Mouse (Mus musculus) midbrain, embryonic 14.5 days (tissue): Measurements from ENCODE around the gene Atf5. TPM values are rescaled to one million over a fixed set of nuclear protein-coding genes. Genes with fewer than 3 reads are reported as not detected.
A peak's percentile ranks its signal among the peaks of the same experiment; 100 is the strongest.

ENCODE experiments used
- ATAC-seq: fragments of 200-750 bp; cut with Nextera tagmentation; 2 replicates; pipeline ENCODE4 v1.8.0; 2017; ENCODE audit warnings: moderate number of reproducible peaks, moderate library complexity; ENCODE audit not compliant: low FRiP score, low TSS enrichment
- DNase-seq: peaks from one replicate; pipeline ENCODE4 v3.0.0-alpha.2; 2015
- H3K27ac ChIP-seq: fragments of 300-500 bp; sonication (generic); replicated peaks from 2 replicates; pipeline ENCODE4 v1.5.1; 2014; ENCODE audit warnings: mild to moderate bottlenecking, low read depth, low read length, moderate library complexity
- H3K27me3 ChIP-seq: fragments of 300-500 bp; sonication (generic); 2 replicates; pipeline ENCODE4 v1.6.1; 2014; ENCODE audit warnings: low read length, control low read depth, mixed read lengths; ENCODE audit not compliant: control insufficient read depth, insufficient read depth
- H3K36me3 ChIP-seq: fragments of 300-500 bp; sonication (generic); 2 replicates; pipeline ENCODE4 v1.6.1; 2014; ENCODE audit warnings: low read length, control low read depth; ENCODE audit not compliant: control insufficient read depth, insufficient read depth
- H3K4me1 ChIP-seq: fragments of 300-500 bp; sonication (generic); 2 replicates; pipeline ENCODE4 v1.6.1; 2014; ENCODE audit warnings: mild to moderate bottlenecking, antibody characterized with exemption, low read length, control low read depth; ENCODE audit not compliant: control insufficient read depth, insufficient read depth
- H3K4me2 ChIP-seq: fragments of 300-500 bp; sonication (generic); 2 replicates; pipeline ENCODE4 v1.6.1; 2014; ENCODE audit warnings: mild to moderate bottlenecking, low read length, moderate library complexity
- H3K4me3 ChIP-seq: fragments of 300-500 bp; sonication (generic); replicated peaks from 2 replicates; pipeline ENCODE4 v1.5.1; 2014; ENCODE audit warnings: low read depth, low read length
- H3K9ac ChIP-seq: fragments of 300-500 bp; sonication (generic); replicated peaks from 2 replicates; pipeline ENCODE4 v1.6.1; 2014; ENCODE audit warnings: mild to moderate bottlenecking, low read length, moderate library complexity
- H3K9me3 ChIP-seq: fragments of 300-500 bp; sonication (generic); 2 replicates; pipeline ENCODE4 v1.6.1; 2016; ENCODE audit warnings: low read length, control low read depth, mixed read lengths; ENCODE audit not compliant: control insufficient read depth
- WGBS: fragments of 180-500 bp; shearing (Covaris S2); extraction: QIAGEN DNeasy Blood & Tissue Kit; methylation state at CpG from one replicate; pipeline ENCODE4 v1.1.7; 2014; 5-methylcytosine and 5-hydroxymethylcytosine counted together
- polyA plus RNA-seq: library from polyadenylated mRNA; unstranded; fragments of >200 nt; fragmentation: Nextera tagmentation; extraction: Ambion mirVana; gene quantifications from 2 replicates; pipeline ENCODE4 v1.2.1, GENCODE M21; 2014

The Atf5 gene
- polyA plus RNA-seq, 1 experiment from 2014 or later = 2.2 TPM

DNA sequence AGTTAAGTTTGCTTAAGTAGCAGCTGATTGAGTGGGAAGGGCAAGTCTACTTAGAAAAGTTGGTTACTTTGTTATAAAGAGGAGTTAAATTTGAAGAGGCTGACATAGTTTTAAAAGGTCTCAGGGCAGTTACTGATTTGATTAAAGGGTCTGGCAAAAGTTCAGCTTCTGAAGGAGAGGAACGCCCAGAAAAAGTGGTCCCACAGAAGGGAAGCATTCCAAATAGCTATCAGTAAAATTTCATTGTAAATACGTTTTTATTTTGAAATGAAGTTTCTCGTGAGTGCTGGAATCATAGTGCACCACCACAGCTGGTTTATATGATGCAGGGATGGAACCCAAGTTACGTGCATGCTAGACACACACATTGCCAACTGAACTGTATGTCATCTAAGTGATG, 16.3 kb upstream of the Atf5 start:
- H3K9me3 ChIP-seq = no peaks in the 10 kb centered on the region
- no peak overlapping the region for H3K4me2 ChIP-seq
- no peaks in the 10 kb centered on the region for H3K4me1 ChIP-seq
- no peak overlapping the region for H3K9ac ChIP-seq
- H3K27me3 ChIP-seq = no peaks in the 10 kb centered on the region
- peaks cover 46% of the 10 kb centered on the region for H3K36me3 ChIP-seq
- ATAC-seq (no peak), DNase-seq (no peak)
- no peak overlapping the region for H3K27ac ChIP-seq
- no peak overlapping the region for H3K4me3 ChIP-seq
- WGBS = 81% methylated on average over 4 of the region's 4 CpGs

DNA sequence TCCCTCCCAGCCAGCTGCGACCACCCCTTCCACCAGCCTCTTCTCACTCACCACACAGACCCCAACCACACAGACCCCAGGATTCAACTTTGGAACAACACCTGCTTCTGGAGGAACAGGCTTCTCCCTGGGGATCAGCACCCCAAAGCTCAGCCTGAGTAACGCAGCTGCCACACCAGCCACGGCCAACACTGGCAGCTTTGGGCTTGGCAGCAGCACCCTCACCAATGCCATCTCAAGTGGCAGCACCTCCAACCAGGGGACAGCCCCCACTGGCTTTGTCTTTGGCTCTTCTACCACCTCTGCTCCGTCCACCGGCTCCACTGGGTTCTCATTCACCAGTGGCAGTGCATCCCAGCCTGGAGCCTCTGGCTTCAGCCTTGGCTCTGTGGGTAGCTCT, 12.2 kb upstream of the Atf5 start:
- peaks cover 46% of the 10 kb centered on the region for H3K36me3 ChIP-seq
- no peak for ATAC-seq
- H3K4me1 ChIP-seq = no peaks in the 10 kb centered on the region
- no peak overlapping the region for H3K4me3 ChIP-seq
- 96% methylated on average over 5 of the region's 5 CpGs for WGBS
- no peak overlapping the region for H3K9ac ChIP-seq
- H3K4me2 ChIP-seq = no peak overlapping the region
- DNase-seq = no peak
- H3K27me3 ChIP-seq = no peaks in the 10 kb centered on the region
- H3K9me3 ChIP-seq = no peaks in the 10 kb centered on the region
- no peak overlapping the region for H3K27ac ChIP-seq

DNA sequence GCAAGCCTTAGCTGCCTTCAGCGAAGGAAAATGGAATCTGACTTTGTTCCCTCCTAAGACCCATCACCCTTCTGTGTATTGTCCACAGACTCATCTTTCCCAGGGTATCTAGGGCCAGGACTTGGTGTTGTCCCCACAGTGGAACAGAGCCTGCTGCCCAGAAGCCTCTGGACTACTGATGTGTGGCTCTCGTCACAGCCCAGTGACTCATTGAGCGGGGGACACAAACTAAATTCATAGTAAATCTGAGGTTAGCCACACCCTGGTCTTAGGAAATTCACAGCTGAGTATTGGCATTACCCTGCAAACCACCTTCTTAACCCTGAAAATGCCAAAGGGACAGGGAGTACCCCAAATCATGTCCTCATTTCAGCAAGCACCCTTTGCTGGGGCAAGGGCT, 10.3 kb upstream of the Atf5 start:
- no peak overlapping the region for H3K4me3 ChIP-seq
- H3K9me3 ChIP-seq = no peaks in the 10 kb centered on the region
- H3K4me2 ChIP-seq = no peak overlapping the region
- 85% methylated on average over 3 of the region's 3 CpGs for WGBS
- H3K27me3 ChIP-seq = no peaks in the 10 kb centered on the region
- H3K4me1 ChIP-seq = no peaks in the 10 kb centered on the region
- ATAC-seq = no peak
- H3K9ac ChIP-seq = no peak overlapping the region
- peaks cover 38% of the 10 kb centered on the region for H3K36me3 ChIP-seq
- H3K27ac ChIP-seq = no peak overlapping the region
- DNase-seq = no peak

DNA sequence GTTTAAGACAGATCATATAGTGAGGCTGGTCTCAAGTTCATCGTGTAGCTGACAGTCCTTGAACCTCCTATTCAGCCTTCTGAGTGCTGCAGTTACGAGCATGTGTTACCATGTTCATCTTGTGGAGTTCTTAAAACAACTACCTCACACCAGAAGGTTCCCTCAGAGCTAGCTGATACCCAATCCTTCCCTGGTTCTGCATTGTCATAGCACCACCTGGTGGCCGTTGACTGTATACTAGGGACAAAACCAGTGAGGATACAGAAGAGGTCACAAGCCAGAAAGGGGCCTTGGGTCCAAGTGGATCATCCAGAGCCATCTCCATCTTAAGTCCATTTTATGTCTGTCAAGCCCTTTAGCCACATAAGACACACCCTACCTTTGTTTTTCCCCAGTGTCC, 8.4 kb upstream of the Atf5 start:
- Histone ChIP-seq H3K4me3 (no peak overlapping the region), H3K4me1 (0 out of 2 replicates have a peak, but pooled peaks cover 4% of the 10 kb centered on the region), H3K36me3 (peaks cover 19% of the 10 kb centered on the region), H3K27ac (no peak overlapping the region), H3K9ac (no peak overlapping the region; the same call in 1 of the 2 replicates), H3K27me3 (no peaks in the 10 kb centered on the region), H3K4me2 (no peak overlapping the region), H3K9me3 (no peaks in the 10 kb centered on the region)
- ATAC-seq (no peak), DNase-seq (peak; percentile 91)
- 31% methylated on average over 3 of the region's 3 CpGs for WGBS

DNA sequence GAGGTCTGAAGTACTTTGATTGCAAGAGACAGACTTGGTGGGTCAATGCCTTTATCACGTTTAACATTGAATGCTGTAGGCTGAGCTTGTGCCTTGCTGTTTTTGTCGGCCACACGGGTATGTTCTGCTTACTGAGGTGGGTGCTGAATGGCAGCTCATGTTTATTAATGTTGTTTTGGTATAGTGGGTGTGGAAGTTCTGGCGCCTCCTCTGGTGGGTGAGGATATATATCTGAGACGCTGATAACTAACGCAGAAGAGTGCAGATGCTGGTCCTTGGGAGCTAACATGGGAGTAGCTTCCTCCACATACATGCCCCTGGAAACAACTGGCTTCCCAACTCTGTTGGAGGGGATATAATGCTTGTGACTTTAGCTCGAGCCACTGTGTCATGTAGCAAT, 7.0 kb upstream of the Atf5 start:
- no peak overlapping the region for H3K4me3 ChIP-seq
- H3K4me2 ChIP-seq = no peak overlapping the region
- ATAC-seq (no peak), DNase-seq (no peak)
- H3K27me3 ChIP-seq = no peaks in the 10 kb centered on the region
- no peak overlapping the region for H3K27ac ChIP-seq
- peaks cover 5% of the 10 kb centered on the region for H3K36me3 ChIP-seq
- H3K9me3 ChIP-seq = no peaks in the 10 kb centered on the region
- H3K9ac ChIP-seq = no peak overlapping the region
- WGBS = 35% methylated on average over 7 of the region's 7 CpGs
- peaks cover 16% of the 10 kb centered on the region for H3K4me1 ChIP-seq

DNA sequence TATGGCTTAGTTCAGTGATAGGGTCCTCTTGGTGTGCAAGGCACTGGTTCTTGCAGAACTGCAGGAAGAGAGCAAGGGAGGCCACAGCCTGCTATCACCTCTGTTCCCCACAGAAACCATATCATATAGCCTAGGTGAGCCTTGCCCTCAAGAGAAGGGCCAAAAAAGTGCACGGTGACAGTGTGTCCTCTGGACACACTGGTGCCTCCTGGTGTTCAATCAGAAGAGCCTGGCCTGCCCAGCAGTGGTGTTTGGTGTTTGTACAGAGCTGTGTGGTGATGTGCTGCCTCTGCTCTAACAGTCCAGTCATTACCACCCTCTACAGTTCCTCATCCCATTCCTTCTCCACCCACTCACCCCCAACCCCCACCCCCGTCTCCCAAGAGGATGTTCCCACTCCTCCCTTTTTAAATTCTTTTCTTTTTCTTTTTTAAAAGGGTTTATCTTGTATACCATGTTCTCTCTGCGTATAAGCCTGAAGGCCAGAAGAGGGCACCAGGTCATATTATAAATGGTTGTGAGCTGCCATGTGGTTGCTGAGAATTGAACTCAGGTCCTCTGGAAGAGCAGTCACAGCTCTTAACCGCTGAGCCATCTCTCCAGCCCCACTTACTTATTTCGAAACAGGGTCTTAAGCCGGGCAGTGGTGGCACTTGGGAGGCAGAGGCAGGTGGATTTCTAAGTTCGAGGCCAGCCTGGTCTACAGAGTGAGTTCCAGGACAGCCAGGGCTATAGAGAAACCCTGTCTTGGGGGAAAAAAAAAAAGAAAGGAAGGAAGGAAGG, 5.4 kb upstream of the Atf5 start:
- WGBS = 87% methylated on average over 7 of the region's 7 CpGs

DNA sequence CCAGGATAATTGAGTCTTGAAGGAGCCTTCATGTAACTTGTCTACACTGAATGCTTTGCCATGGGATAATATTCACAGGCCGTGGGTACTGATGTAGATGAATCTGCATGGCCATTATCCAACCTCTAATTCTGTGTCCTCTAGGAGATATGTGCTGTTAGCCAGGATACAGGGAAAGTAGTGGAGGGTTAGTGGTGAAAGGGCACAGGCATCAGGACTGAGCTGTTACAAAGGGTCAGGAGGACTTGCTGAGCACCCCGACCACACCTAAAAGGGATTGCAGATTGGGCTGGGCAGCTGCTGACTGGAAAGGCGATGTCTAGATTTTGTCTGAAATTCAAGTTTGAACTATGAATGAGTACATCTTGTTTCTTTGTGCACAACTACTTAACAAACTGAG, 4.1 kb upstream of the Atf5 start:
- Histone ChIP-seq H3K9me3 (no peaks in the 10 kb centered on the region), H3K4me3 (no peak overlapping the region), H3K4me1 (peaks cover 32% of the 10 kb centered on the region), H3K4me2 (no peak overlapping the region), H3K27me3 (no peaks in the 10 kb centered on the region), H3K36me3 (no peaks in the 10 kb centered on the region), H3K9ac (no peak overlapping the region), H3K27ac (no peak overlapping the region)
- DNase-seq (no peak), ATAC-seq (no peak)
- WGBS = 80% methylated on average over 3 of the region's 3 CpGs

More for the DNA sequence above, 5.4 kb upstream of the Atf5 start:
- no peak overlapping the region for H3K9ac ChIP-seq
- H3K27me3 ChIP-seq = no peaks in the 10 kb centered on the region
- no peak overlapping the region for H3K4me3 ChIP-seq
- ATAC-seq (no peak), DNase-seq (no peak)
- H3K4me1 ChIP-seq = peaks cover 31% of the 10 kb centered on the region
- H3K27ac ChIP-seq = no peak overlapping the region
- H3K9me3 ChIP-seq = no peaks in the 10 kb centered on the region
- H3K36me3 ChIP-seq = no peaks in the 10 kb centered on the region
- H3K4me2 ChIP-seq = no peak overlapping the region

DNA sequence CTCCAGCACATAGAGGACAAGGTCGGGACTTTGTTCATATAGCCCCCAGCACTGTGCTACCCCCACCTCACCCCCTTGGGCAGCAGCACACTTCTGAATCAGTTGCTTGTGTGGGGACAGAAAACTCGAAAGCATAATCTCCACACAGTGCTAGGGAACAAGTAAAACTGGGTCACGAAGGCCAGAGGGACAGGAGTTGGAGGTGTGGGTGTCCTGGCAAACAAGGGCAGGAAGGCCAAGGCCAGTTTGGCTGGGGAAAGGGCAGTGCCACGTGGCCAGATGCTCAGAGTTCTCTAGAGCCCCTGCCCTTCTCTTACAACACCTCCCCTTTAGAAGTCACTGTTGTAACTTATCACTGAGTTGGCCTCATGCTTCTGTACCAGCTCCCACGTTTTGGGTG, 3.4 kb upstream of the Atf5 start:
- peaks cover 39% of the 10 kb centered on the region for H3K4me1 ChIP-seq
- 70% methylated on average over 5 of the region's 5 CpGs for WGBS

DNA sequence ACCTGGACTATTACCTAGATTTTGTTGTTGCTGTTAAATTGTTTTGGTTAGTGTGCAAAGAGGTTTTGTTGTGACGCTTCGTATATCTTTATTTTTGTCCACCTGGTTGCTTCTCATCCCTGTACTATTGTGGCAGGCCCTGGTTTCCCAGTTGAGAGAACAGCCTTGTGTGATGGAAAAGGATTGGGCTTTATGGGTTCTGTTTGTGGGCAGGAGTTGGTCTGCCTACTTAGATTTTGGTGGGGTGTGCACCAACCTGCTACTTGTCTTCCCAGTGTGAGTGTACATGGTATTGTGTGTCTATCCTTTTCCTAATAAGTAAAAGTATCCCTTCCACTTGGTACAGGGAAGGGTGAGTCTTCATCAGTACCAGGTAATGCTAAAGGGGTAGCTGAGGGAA, 2.9 kb upstream of the Atf5 start:
- WGBS = 94% methylated on average over 2 of the region's 2 CpGs
- no peak overlapping the region for H3K27ac ChIP-seq
- DNase-seq (no peak), ATAC-seq (no peak)
- H3K9ac ChIP-seq = peak overlapping the region; percentile 46; the same call in 1 of the 2 replicates
- H3K4me3 ChIP-seq = 0 out of 2 replicates have a peak overlapping the region, but pooled peaks have one; percentile 5
- peak overlapping the region; percentile 77 for H3K4me2 ChIP-seq
- H3K4me1 ChIP-seq = peaks cover 40% of the 10 kb centered on the region
- H3K27me3 ChIP-seq = no peaks in the 10 kb centered on the region
- no peaks in the 10 kb centered on the region for H3K9me3 ChIP-seq
- no peaks in the 10 kb centered on the region for H3K36me3 ChIP-seq

More for the DNA sequence above, 3.4 kb upstream of the Atf5 start:
- H3K27ac ChIP-seq = no peak overlapping the region
- H3K27me3 ChIP-seq = no peaks in the 10 kb centered on the region
- no peak overlapping the region for H3K4me3 ChIP-seq
- no peaks in the 10 kb centered on the region for H3K9me3 ChIP-seq
- no peak overlapping the region for H3K9ac ChIP-seq
- H3K4me2 ChIP-seq = no peak overlapping the region; the same call in 1 of the 2 replicates
- no peak for ATAC-seq
- no peaks in the 10 kb centered on the region for H3K36me3 ChIP-seq
- DNase-seq = no peak
